9 mouse cellular contexts compared by ENCODE assay signal in the genomic region with DNA sequence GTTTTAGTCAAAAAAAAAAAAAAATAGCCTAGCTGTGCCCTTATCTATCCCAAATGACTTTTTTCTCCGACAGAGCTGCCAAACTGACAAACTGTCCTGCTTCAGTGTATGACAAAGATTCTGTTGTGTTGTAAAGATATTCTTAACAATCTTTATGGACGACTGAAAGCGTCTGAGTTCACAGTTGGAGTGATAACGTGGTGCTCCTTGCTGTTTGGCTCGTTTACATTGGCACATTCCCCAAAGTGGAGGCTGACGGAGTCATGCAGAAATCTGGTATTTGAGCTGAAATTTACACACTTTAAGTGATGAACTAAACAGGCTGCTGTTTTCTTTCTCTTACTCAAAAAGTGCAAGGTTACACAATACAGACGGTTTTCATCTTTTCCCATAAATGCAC.
A peak's percentile ranks its signal among the peaks of the same experiment; 100 is the strongest.
DNase-seq lines count a peak whose midpoint lies in the region; ATAC-seq and TF ChIP-seq lines count a peak whose summit lies in the region.
"Had no signal": no experiment of that assay in that cellular context is flagged by ENCODE, and none has a peak within 500 bp of the region (broad histone marks: within the 10 kb centered on the region; RNA-seq: fewer than 3 reads in every experiment).

No protein-coding gene starts in this region.

- no peak for ATAC-seq in embryonic facial prominence, embryonic 14.5 days (ENCODE audit: low read depth)
- ATAC-seq in hindbrain, embryonic 15.5 days (ENCODE audit: low FRiP score, low read depth) = no peak
- no peak for ATAC-seq in stomach, postnatal 0 days (ENCODE audit: low FRiP score, low TSS enrichment)
- no peak for ATAC-seq in megakaryocyte progenitor cell, adult 5-6 weeks (replicated peaks; ENCODE audit: poor library complexity)

- 10% methylated on average over 7 of the region's 7 CpGs for WGBS in embryonic facial prominence, embryonic 14.5 days
- WGBS in hindbrain, embryonic 15.5 days = 19% methylated on average over 7 of the region's 7 CpGs
- 4% methylated on average over 7 of the region's 7 CpGs for WGBS in stomach, postnatal 0 days

- no peak for TF ChIP-seq CTCF in gastrocnemius, adult 2 months (IDR thresholded peaks at IDR 0.05)
- no peak for TF ChIP-seq CTCF in stomach, postnatal 0 days (IDR thresholded peaks at IDR 0.05; ENCODE audit: low read depth)

- no peak for DNase-seq in gastrocnemius, adult 2 months
- DNase-seq in gastrocnemius, postnatal 14 days = no peak
- peak; percentile 28 for DNase-seq in 3134 (ENCODE audit: extremely low read depth, insufficient read length, low spot score)
- no peak for DNase-seq in embryonic facial prominence, embryonic 14.5 days (ENCODE audit: low spot score)
- DNase-seq in stomach, postnatal 0 days (ENCODE audit: low spot score) = no peak
- no peak for DNase-seq in thymus, postnatal 0 days (ENCODE audit: low spot score)

- 0 out of 2 replicates have a peak overlapping the region, but pooled peaks have one; percentile 2 for H3K27ac ChIP-seq in gastrocnemius, adult 2 months
- no peak overlapping the region; the same call in 1 of the 2 replicates for H3K27ac ChIP-seq in embryonic facial prominence, embryonic 14.5 days (replicated peaks; ENCODE audit: low read depth, low read length)
- no peak overlapping the region for H3K27ac ChIP-seq in hindbrain, embryonic 15.5 days (replicated peaks)
- no peak overlapping the region for H3K27ac ChIP-seq in stomach, postnatal 0 days (replicated peaks)

- H3K9ac ChIP-seq in embryonic facial prominence, embryonic 14.5 days (ENCODE audit: low read depth, low read length) = no peak overlapping the region
- no peak overlapping the region for H3K9ac ChIP-seq in hindbrain, embryonic 15.5 days
- H3K9ac ChIP-seq in stomach, postnatal 0 days (ENCODE audit: low read length) = no peak overlapping the region

- H3K4me3 ChIP-seq in gastrocnemius, adult 2 months = peak overlapping the region; percentile 50
- no peak overlapping the region for H3K4me3 ChIP-seq in embryonic facial prominence, embryonic 14.5 days (ENCODE audit: low read depth, low read length)
- H3K4me3 ChIP-seq in hindbrain, embryonic 15.5 days = no peak overlapping the region
- no peak overlapping the region for H3K4me3 ChIP-seq in stomach, postnatal 0 days (ENCODE audit: low read depth, low read length)

- peak overlapping the region; percentile 35 for H3K4me2 ChIP-seq in embryonic facial prominence, embryonic 14.5 days (ENCODE audit: low read depth, low read length)
- H3K4me2 ChIP-seq in hindbrain, embryonic 15.5 days = peak overlapping the region; percentile 31
- H3K4me2 ChIP-seq in stomach, postnatal 0 days (replicated peaks; ENCODE audit: low read depth) = peak overlapping the region; percentile 21

- H3K4me1 ChIP-seq in embryonic facial prominence, embryonic 14.5 days (ENCODE audit: control insufficient read depth, insufficient read depth, low read length) = peaks cover 10% of the 10 kb centered on the region
- H3K4me1 ChIP-seq in hindbrain, embryonic 15.5 days (replicated peaks) = peaks cover 5% of the 10 kb centered on the region; the same call in 1 of the 2 replicates
- no peaks in the 10 kb centered on the region for H3K4me1 ChIP-seq in stomach, postnatal 0 days (replicated peaks; ENCODE audit: control insufficient read depth, insufficient read depth)

- H3K27me3 ChIP-seq in embryonic facial prominence, embryonic 14.5 days (replicated peaks; ENCODE audit: control insufficient read depth, insufficient read depth, low read length) = no peaks in the 10 kb centered on the region; the same call in 1 of the 2 replicates
- H3K27me3 ChIP-seq in hindbrain, embryonic 15.5 days = no peaks in the 10 kb centered on the region
- H3K27me3 ChIP-seq in stomach, postnatal 0 days (ENCODE audit: control insufficient read depth, insufficient read depth, low read length) = no peaks in the 10 kb centered on the region

- no peaks in the 10 kb centered on the region for H3K9me3 ChIP-seq in embryonic facial prominence, embryonic 14.5 days (ENCODE audit: control insufficient read depth, low read length)
- H3K9me3 ChIP-seq in hindbrain, embryonic 15.5 days = no peaks in the 10 kb centered on the region
- H3K9me3 ChIP-seq in stomach, postnatal 0 days (ENCODE audit: control insufficient read depth, low read length) = no peaks in the 10 kb centered on the region
- H3K9me3 ChIP-seq: G1E had no signal

- no peak for TF ChIP-seq EP300 in stomach, postnatal 0 days (optimal IDR thresholded peaks at IDR 0.05)

- intact Hi-C loops in gastrocnemius, adult 2 months (cut with DNase I) = no loop called here
- intact Hi-C loops in gastrocnemius, postnatal 14 days (cut with DNase I; ENCODE audit: low total_unique reads) = no loop called here

- H3K36me3 ChIP-seq in embryonic facial prominence, embryonic 14.5 days (ENCODE audit: control insufficient read depth, insufficient read depth, low read length) = no peaks in the 10 kb centered on the region
- H3K36me3 ChIP-seq in hindbrain, embryonic 15.5 days = no peaks in the 10 kb centered on the region
- no peaks in the 10 kb centered on the region for H3K36me3 ChIP-seq in stomach, postnatal 0 days (ENCODE audit: control insufficient read depth, insufficient read depth, low read length)
- H3K36me3 ChIP-seq: G1E had no signal
